Mouse (Mus musculus): ENCODE measurements around the gene Usp7. TPM values are rescaled to one million over a fixed set of nuclear protein-coding genes. Genes with fewer than 3 reads are reported as not detected.
"Not testable (repeated sequence)": the region's sequence is repeated elsewhere in the genome, so short reads cannot be mapped to it uniquely, and the experiment has no call there.

Usp7 gene
- polyA plus RNA-seq, 1 experiment from 2014 or later = 22.6 TPM

- Histone ChIP-seq H3K36me3 (no peaks in the 10 kb centered on the region), H3K4me3 (replicated peaks) (no peak overlapping the region), H3K27ac (no peak overlapping the region), H3K4me2 (replicated peaks) (no peak overlapping the region), H3K9me3 (no peaks in the 10 kb centered on the region), H3K9ac (no peak overlapping the region), H3K4me1 (replicated peaks) (no peaks in the 10 kb centered on the region), H3K27me3 (replicated peaks) (no peaks in the 10 kb centered on the region)
- 69% methylated on average over 3 of the region's 3 CpGs for WGBS
- ATAC-seq = no peak
Measured at GRCm38 (mm10) chr16:8743989-8744388, 48.1 kb downstream of the Usp7 start.

GRCm38 (mm10) chr16:8741697-8742096, 50.4 kb downstream of the Usp7 start:
- 72% methylated on average over 5 of the region's 5 CpGs for WGBS

GRCm38 (mm10) chr16:8741110-8741509, 51.0 kb downstream of the Usp7 start:
- no peak overlapping the region for H3K27ac ChIP-seq
- no peaks in the 10 kb centered on the region for H3K9me3 ChIP-seq
- no peak overlapping the region for H3K4me2 ChIP-seq (replicated peaks)
- ATAC-seq = no peak
- H3K4me1 ChIP-seq (replicated peaks) = peaks cover 10% of the 10 kb centered on the region
- no peaks in the 10 kb centered on the region for H3K27me3 ChIP-seq (replicated peaks)
- H3K4me3 ChIP-seq (replicated peaks) = no peak overlapping the region
- no peaks in the 10 kb centered on the region for H3K36me3 ChIP-seq
- WGBS = 56% methylated on average over 1 of the region's 1 CpGs
- no peak overlapping the region for H3K9ac ChIP-seq

More at GRCm38 (mm10) chr16:8741697-8742096, 50.4 kb downstream of the Usp7 start:
- Histone ChIP-seq H3K4me1 (replicated peaks) (0 out of 2 replicates have a peak, but pooled peaks cover 4% of the 10 kb centered on the region), H3K4me2 (replicated peaks) (no peak overlapping the region), H3K36me3 (no peaks in the 10 kb centered on the region), H3K9ac (no peak overlapping the region), H3K9me3 (no peaks in the 10 kb centered on the region), H3K27me3 (replicated peaks) (no peaks in the 10 kb centered on the region), H3K27ac (no peak overlapping the region), H3K4me3 (replicated peaks) (no peak overlapping the region)
- ATAC-seq = no peak

- peak overlapping the region; percentile 96 for H3K27ac ChIP-seq
- no peaks in the 10 kb centered on the region for H3K36me3 ChIP-seq
- H3K9ac ChIP-seq = peak overlapping the region; percentile 89
- peaks cover 24% of the 10 kb centered on the region for H3K4me1 ChIP-seq (replicated peaks)
- H3K27me3 ChIP-seq (replicated peaks) = no peaks in the 10 kb centered on the region
- peak overlapping the region; percentile 71 for H3K4me3 ChIP-seq (replicated peaks)
- H3K4me2 ChIP-seq (replicated peaks) = peak overlapping the region; percentile 69
- no peaks in the 10 kb centered on the region for H3K9me3 ChIP-seq
- WGBS = 1% methylated on average over 103 of the region's 126 CpGs
- ATAC-seq = peak; percentile 94
Measured at GRCm38 (mm10) chr16:8738542-8739514, 53.3 kb downstream of the Usp7 start.

DNA sequence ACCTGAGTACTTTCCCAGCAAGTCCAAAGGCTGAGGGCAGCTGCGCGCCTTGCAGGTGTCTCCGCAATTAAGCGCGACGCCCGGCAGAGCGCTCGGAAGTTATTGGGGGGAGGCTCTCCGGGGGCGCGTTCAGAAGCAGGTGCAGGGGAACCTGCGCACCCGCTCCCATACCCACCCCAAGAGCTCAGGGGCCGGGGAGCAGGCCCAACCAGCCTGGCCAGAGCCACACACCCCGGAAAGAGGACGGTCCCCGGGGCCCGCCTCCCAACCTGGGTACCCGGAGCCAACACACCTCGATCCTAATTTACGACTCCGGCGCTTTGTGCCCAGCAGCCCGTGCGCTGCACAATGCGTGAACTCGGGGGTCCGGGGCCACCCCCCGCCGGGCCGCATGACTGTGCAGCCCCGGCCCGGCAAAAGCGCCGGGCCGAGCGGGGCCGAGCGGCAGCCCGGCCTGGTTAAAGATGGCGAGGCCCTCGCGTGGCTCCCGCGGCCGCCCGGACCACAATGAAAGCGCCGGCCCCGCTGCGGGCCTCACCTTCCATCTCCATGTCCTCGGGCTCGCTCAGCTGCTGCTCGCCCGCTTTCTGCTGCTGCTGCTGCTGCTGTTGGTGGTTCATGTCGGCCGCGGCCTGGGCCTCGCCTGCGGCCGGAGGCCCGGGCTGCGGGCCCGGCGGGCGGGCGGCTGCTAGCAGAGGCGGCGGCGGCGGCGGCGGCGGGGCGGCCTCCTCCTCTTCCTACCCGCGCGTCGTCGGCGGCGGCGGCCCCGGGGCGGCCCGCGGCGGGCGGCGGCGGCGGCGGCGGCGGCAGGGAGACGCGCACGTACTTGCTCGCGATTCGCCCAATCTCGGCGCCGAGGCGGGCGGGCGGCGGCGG, 54.2 kb downstream of the Usp7 start:
- H3K9ac ChIP-seq = peak overlapping the region; percentile 85
- peaks cover 24% of the 10 kb centered on the region for H3K4me1 ChIP-seq (replicated peaks)
- H3K4me2 ChIP-seq (replicated peaks) = peak overlapping the region; percentile 80
- under 1% methylated on average over 76 of the region's 110 CpGs for WGBS
- H3K27me3 ChIP-seq (replicated peaks) = no peaks in the 10 kb centered on the region
- no peaks in the 10 kb centered on the region for H3K9me3 ChIP-seq
- no peaks in the 10 kb centered on the region for H3K36me3 ChIP-seq
- ATAC-seq = peak; percentile 42
- peak overlapping the region; percentile 91 for H3K27ac ChIP-seq
- peak overlapping the region; percentile 71 for H3K4me3 ChIP-seq (replicated peaks)

DNA sequence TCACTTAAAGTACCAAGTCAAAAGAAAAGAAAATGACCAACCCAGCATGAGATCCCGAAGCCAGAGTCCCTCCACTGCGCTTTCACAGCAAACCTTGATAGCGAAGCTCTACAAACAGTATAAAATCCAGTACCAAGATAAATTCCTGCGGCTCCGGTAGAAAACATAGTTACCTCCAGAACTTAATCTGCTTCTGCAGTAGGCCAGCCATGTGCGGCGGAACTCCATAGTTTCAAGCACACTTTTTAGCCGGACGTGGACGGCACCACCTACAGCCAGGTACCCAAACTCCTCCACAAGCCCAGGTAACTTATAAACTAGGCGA, 54.8 kb downstream of the Usp7 start:
- ATAC-seq = peak; percentile 24; the same call in 1 of the 2 replicates
- H3K9me3 ChIP-seq = no peaks in the 10 kb centered on the region

GRCm38 (mm10) chr16:8736757-8737156, 55.4 kb downstream of the Usp7 start:
- no peaks in the 10 kb centered on the region for H3K9me3 ChIP-seq
- no peak for ATAC-seq
- H3K4me2 ChIP-seq (replicated peaks) = peak overlapping the region; percentile 80
- 5% methylated on average over 7 of the region's 7 CpGs for WGBS
- peaks cover 29% of the 10 kb centered on the region for H3K4me1 ChIP-seq (replicated peaks)
- no peaks in the 10 kb centered on the region for H3K36me3 ChIP-seq
- no peaks in the 10 kb centered on the region for H3K27me3 ChIP-seq (replicated peaks)
- H3K9ac ChIP-seq = peak overlapping the region; percentile 85
- H3K27ac ChIP-seq = no peak overlapping the region
- H3K4me3 ChIP-seq (replicated peaks) = peak overlapping the region; percentile 71

More for the DNA sequence above, 54.8 kb downstream of the Usp7 start:
- Histone ChIP-seq H3K4me3 (replicated peaks) (peak overlapping the region; percentile 71), H3K9ac (peak overlapping the region; percentile 85), H3K4me1 (replicated peaks) (peaks cover 24% of the 10 kb centered on the region), H3K36me3 (no peaks in the 10 kb centered on the region), H3K4me2 (replicated peaks) (peak overlapping the region; percentile 80), H3K27me3 (replicated peaks) (no peaks in the 10 kb centered on the region), H3K27ac (peak overlapping the region; percentile 91; the same call in 1 of the 2 replicates)
- 0% methylated on average over 11 of the region's 11 CpGs for WGBS

DNA sequence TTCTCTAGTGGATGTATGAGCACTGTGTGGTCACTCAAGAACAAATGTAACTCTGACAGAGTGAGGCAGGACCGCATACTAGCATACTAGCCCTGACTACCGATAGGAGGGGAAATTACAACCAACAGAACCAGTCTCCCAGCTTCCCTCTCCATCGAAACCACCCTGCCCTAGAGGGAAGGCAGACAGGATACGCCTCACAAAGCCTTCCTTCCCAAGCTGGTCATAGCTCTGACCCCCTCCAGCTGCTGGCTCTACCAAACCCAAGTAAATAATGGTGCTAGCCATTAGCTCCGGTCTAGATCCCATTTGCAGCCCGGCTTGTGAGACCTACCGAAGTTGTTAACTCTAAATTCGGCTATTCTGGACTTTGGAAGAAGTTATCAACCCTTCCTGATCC, 56.1 kb downstream of the Usp7 start:
- WGBS = 18% methylated on average over 8 of the region's 8 CpGs
- Histone ChIP-seq H3K9ac (0 out of 2 replicates have a peak overlapping the region, but pooled peaks have one; percentile 11), H3K4me2 (replicated peaks) (peak overlapping the region; percentile 80), H3K27ac (no peak overlapping the region), H3K4me1 (replicated peaks) (peaks cover 30% of the 10 kb centered on the region), H3K27me3 (replicated peaks) (no peaks in the 10 kb centered on the region), H3K4me3 (replicated peaks) (peak overlapping the region; percentile 71), H3K9me3 (no peaks in the 10 kb centered on the region), H3K36me3 (no peaks in the 10 kb centered on the region)
- no peak for ATAC-seq

DNA sequence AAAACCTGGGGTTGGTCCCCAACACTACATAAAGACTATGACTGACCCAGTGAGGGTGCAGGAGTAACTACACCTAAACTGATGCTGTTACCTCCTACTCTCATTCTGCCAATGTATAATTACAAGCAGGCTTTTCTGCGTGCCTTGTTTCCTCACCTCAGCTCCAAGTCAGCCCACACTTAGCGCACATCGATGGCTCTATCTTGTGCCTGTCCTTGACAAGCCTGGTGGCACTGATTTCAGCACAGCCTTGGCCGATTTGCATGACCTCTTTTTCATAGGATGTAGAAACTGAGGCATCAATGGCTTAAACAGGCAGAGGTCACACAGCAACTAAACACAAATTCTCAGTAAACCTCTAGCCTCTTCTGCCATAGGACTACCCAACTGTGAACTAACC, 57.4 kb downstream of the Usp7 start:
- H3K9ac ChIP-seq = no peak overlapping the region
- H3K4me1 ChIP-seq (replicated peaks) = peaks cover 31% of the 10 kb centered on the region
- H3K4me2 ChIP-seq (replicated peaks) = no peak overlapping the region
- H3K9me3 ChIP-seq = no peaks in the 10 kb centered on the region
- no peaks in the 10 kb centered on the region for H3K36me3 ChIP-seq
- WGBS = 71% methylated on average over 4 of the region's 4 CpGs
- no peak for ATAC-seq
- H3K27me3 ChIP-seq (replicated peaks) = no peaks in the 10 kb centered on the region
- no peak overlapping the region for H3K4me3 ChIP-seq (replicated peaks)
- H3K27ac ChIP-seq = no peak overlapping the region

DNA sequence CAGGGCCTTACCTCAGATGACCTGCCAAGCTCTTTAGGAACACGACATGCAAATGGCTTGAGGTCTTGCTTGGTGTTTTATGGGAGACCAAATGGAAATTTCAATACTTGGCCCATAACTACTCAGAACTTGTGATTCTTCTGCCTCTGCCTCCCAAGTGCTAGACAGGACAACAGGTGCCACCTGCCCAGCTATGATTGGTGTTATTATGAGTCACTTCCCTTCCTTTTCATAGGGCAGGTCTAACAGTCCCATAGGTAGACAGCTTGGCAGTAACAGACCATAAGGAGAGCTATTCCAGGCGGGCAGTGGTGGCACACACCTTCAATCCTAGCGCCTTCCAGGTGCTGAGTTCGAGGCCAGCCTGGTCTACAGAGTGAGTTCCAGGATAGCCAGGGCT, 58.5 kb downstream of the Usp7 start:
- Histone ChIP-seq H3K4me3 (replicated peaks) (no peak overlapping the region), H3K9ac (no peak overlapping the region), H3K27ac (no peak overlapping the region), H3K4me2 (replicated peaks) (no peak overlapping the region), H3K4me1 (replicated peaks) (peaks cover 39% of the 10 kb centered on the region), H3K27me3 (replicated peaks) (no peaks in the 10 kb centered on the region), H3K36me3 (no peaks in the 10 kb centered on the region), H3K9me3 (no peaks in the 10 kb centered on the region)
- WGBS = 89% methylated on average over 4 of the region's 4 CpGs
- ATAC-seq = no peak

- peaks cover 40% of the 10 kb centered on the region for H3K4me1 ChIP-seq (replicated peaks)
Measured at GRCm38 (mm10) chr16:8732450-8732849, 59.7 kb downstream of the Usp7 start.

GRCm38 (mm10) chr16:8731630-8732029, 60.5 kb downstream of the Usp7 start:
- no peak overlapping the region for H3K4me3 ChIP-seq (replicated peaks)
- H3K9ac ChIP-seq = no peak overlapping the region
- ATAC-seq = no peak
- no peaks in the 10 kb centered on the region for H3K27me3 ChIP-seq (replicated peaks)
- H3K27ac ChIP-seq = no peak overlapping the region
- no peaks in the 10 kb centered on the region for H3K9me3 ChIP-seq
- H3K36me3 ChIP-seq = no peaks in the 10 kb centered on the region
- H3K4me2 ChIP-seq (replicated peaks) = no peak overlapping the region
- peaks cover 35% of the 10 kb centered on the region for H3K4me1 ChIP-seq (replicated peaks)
- 80% methylated on average over 7 of the region's 7 CpGs for WGBS

More at GRCm38 (mm10) chr16:8732450-8732849, 59.7 kb downstream of the Usp7 start:
- H3K27ac ChIP-seq; H3K4me2 ChIP-seq (replicated peaks); H3K9ac ChIP-seq; H3K4me3 ChIP-seq (replicated peaks); H3K9me3 ChIP-seq; ATAC-seq; H3K27me3 ChIP-seq (replicated peaks); H3K36me3 ChIP-seq: not testable (repeated sequence)
- 82% methylated on average over 4 of the region's 4 CpGs for WGBS

Data from intestine, embryonic 15.5 days (tissue).